Mouse (Mus musculus) liver, embryonic 11.5 days (tissue): ENCODE measurements at regions not wholly inside any gene's neighbourhood (a gene's known extent, or its start where the extent isn't known, plus 50 kb on each side); places are given as distances from the start of the nearest gene placed in this dataset.

ENCODE experiments used
- ATAC-seq: fragments of 200-750 bp; cut with Nextera tagmentation; replicated peaks from 2 replicates; pipeline ENCODE4 v1.8.0; 2017; ENCODE audit warnings: moderate number of reproducible peaks, mild to moderate bottlenecking, moderate TSS enrichment, moderate library complexity; ENCODE audit not compliant: low FRiP score
- DNase-seq: peaks from one replicate; pipeline ENCODE4 v3.0.0-alpha.2; 2017; ENCODE audit warnings: low spot score
- H3K27ac ChIP-seq: fragments of 300-500 bp; sonication (generic); 2 replicates; pipeline ENCODE4 v1.5.1; 2014; ENCODE audit warnings: mild to moderate bottlenecking, low read depth, low read length, control low read depth
- H3K27me3 ChIP-seq: fragments of 300-500 bp; sonication (generic); replicated peaks from 2 replicates; pipeline ENCODE4 v1.6.1; 2014; ENCODE audit warnings: low read length, mixed read lengths; ENCODE audit not compliant: control insufficient read depth, insufficient read depth
- H3K36me3 ChIP-seq: fragments of 300-500 bp; sonication (generic); 2 replicates; pipeline ENCODE4 v1.6.1; 2014; ENCODE audit warnings: mild to moderate bottlenecking, low read length, moderate library complexity, mixed read lengths; ENCODE audit not compliant: control insufficient read depth, insufficient read depth
- H3K4me1 ChIP-seq: fragments of 300-500 bp; sonication (generic); replicated peaks from 2 replicates; pipeline ENCODE4 v1.6.1; 2014; ENCODE audit warnings: low read length, mixed read lengths; ENCODE audit not compliant: control insufficient read depth, insufficient read depth
- H3K4me2 ChIP-seq: fragments of 300-500 bp; sonication (generic); 2 replicates; pipeline ENCODE4 v1.6.1; 2014; ENCODE audit warnings: mild to moderate bottlenecking, control low read depth, moderate library complexity
- H3K4me3 ChIP-seq: fragments of 300-500 bp; sonication (generic); 2 replicates; pipeline ENCODE4 v1.5.1; 2014; ENCODE audit warnings: low read depth, low read length, control low read depth
- H3K9ac ChIP-seq: fragments of 300-500 bp; sonication (generic); 2 replicates; pipeline ENCODE4 v1.6.1; 2014; ENCODE audit warnings: low read depth, low read length, control low read depth
- H3K9me3 ChIP-seq: fragments of 300-500 bp; sonication (generic); 2 replicates; pipeline ENCODE4 v1.6.1; 2016; ENCODE audit warnings: low read length, inconsistent platforms, mixed read lengths; ENCODE audit not compliant: control insufficient read depth
- WGBS: fragments of 180-500 bp; shearing (Covaris S2); extraction: QIAGEN DNeasy Blood & Tissue Kit; methylation state at CpG from one replicate; pipeline ENCODE4 v1.1.7; 2014; 5-methylcytosine and 5-hydroxymethylcytosine counted together

GRCm38 (mm10) chr13:110944061-110944460 is 310.8 kb upstream of the Actbl2 start:
- DNase-seq (no peak), ATAC-seq (no peak)
- Histone ChIP-seq H3K4me1 (no peaks in the 10 kb centered on the region), H3K9me3 (no peaks in the 10 kb centered on the region; the same call in 1 of the 2 replicates), H3K27me3 (no peaks in the 10 kb centered on the region), H3K27ac (no peak overlapping the region), H3K36me3 (no peaks in the 10 kb centered on the region), H3K9ac (no peak overlapping the region), H3K4me3 (no peak overlapping the region), H3K4me2 (no peak overlapping the region)
- 60% methylated on average over 4 of the region's 4 CpGs for WGBS

DNA sequence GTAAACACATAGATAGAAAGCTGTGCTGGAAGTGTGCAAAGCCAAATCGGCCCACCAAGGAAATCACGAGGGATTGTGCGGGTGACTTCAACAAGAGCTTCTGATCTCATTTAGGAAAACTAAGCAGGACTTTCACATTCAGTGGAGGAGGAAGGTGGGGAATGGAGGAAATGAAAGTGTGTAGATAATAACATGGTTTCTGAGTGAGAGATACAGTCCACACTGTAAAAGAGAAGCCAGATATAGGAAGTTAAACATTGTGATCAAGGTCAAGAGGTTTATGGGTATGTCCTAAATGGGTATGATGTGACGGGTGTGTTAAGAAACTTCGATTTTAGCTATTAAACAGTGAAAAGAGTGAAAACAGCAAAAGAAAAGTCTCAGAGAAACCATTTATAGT is 310.1 kb upstream of the Actbl2 start:
- Histone ChIP-seq H3K4me1 (no peaks in the 10 kb centered on the region), H3K27ac (no peak overlapping the region), H3K27me3 (no peaks in the 10 kb centered on the region), H3K9me3 (no peaks in the 10 kb centered on the region; the same call in 1 of the 2 replicates), H3K36me3 (no peaks in the 10 kb centered on the region), H3K9ac (no peak overlapping the region), H3K4me2 (no peak overlapping the region), H3K4me3 (no peak overlapping the region)
- ATAC-seq (no peak), DNase-seq (no peak)
- 78% methylated on average over 5 of the region's 5 CpGs for WGBS

DNA sequence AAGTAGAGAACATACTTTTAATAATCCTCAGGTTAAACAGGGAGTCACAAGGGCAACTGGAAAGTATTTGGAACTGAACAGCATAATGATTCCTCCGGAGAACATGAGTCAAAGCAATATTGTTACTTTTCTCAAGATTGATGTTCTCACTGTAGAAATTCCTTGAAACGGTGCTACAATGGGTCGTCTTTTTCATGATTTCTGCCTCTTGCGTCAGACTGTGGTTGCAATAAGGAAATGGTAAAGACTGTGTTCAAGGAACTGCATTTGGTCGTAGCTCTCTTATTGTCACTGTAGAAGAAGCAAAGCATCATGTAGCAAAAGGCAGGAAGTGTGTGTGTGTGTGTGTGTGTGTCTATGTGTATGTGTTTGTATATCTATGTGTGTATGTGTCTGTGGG is 294.6 kb upstream of the Actbl2 start:
- WGBS: 53% methylated on average over 5 of the region's 5 CpGs

DNA sequence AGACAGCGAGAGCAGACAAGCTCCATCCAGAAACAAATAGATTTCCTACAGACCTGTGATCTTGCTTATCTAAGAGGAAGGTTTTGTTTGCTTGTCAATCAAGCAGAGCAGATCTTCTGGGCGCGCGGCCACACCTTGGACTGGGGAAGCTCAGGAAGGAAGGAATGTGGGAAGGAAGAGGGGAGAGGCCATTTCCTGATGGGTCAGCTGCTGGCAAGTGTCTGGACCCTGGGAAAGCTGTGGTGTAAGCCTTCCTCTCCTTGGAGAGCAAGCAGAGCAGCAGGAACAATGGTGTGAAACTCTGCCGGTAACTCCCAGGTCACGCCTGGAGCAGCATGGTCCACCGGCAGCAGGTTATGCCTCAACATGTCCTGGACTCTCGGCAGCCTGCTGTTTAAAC is 287.7 kb upstream of the Actbl2 start:
- no peak for DNase-seq
- Histone ChIP-seq H3K27ac (no peak overlapping the region), H3K4me1 (peaks cover 8% of the 10 kb centered on the region; the same call in 1 of the 2 replicates), H3K36me3 (no peaks in the 10 kb centered on the region), H3K9me3 (no peaks in the 10 kb centered on the region), H3K4me2 (no peak overlapping the region), H3K27me3 (no peaks in the 10 kb centered on the region), H3K4me3 (no peak overlapping the region), H3K9ac (no peak overlapping the region)
- no peak; the same call in 1 of the 2 replicates for ATAC-seq
- WGBS: 14% methylated on average over 8 of the region's 8 CpGs

More for the DNA sequence above, 294.6 kb upstream of the Actbl2 start:
- no peak for ATAC-seq
- Histone ChIP-seq H3K27ac (no peak overlapping the region), H3K4me2 (no peak overlapping the region), H3K4me3 (no peak overlapping the region), H3K4me1 (no peaks in the 10 kb centered on the region), H3K9me3 (no peaks in the 10 kb centered on the region), H3K9ac (no peak overlapping the region), H3K27me3 (no peaks in the 10 kb centered on the region), H3K36me3 (no peaks in the 10 kb centered on the region)
- no peak for DNase-seq

DNA sequence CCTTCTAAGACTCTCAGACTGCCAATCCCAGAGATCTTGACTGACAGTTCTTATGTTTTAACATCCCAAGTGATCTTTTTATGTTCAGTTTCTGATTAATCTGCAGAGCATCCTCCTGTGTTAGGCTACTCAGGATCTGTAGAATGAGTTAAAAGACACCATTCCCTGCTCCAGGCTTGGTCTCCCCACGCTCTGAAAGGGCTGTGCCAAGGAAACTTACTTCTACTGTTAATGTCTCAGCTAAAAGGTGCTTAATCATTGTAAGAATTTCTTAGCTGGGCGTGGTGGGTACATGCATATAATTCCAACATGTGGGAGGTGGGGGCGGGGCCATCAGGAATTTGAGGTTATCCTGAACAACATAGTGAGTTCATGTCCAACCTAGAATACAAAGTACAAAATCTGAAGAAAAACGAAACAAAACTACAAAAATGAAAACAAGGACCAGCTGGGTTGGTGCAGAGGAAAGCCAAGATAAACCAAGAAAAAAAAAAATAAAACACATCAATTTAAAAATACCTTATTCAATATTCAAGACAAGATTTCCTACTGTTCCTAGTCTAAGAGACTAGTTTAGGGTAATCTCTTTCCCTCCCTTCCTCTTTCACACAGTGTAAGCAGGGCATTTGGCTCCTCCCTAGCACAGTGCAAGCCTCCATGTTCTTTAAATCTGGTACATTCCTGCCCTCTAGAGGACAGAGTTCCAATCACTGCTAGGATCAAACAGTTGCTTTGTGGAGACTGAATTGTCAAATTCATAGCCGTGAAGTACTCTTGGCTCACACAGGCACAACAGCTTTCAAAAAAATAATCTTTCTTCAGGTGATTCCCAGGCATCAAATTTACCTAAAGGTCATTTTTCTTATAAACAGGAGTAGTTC is 286.9 kb upstream of the Actbl2 start:
- Histone ChIP-seq H3K36me3 (no peaks in the 10 kb centered on the region), H3K4me3 (no peak overlapping the region), H3K27ac (no peak overlapping the region), H3K27me3 (no peaks in the 10 kb centered on the region), H3K4me2 (no peak overlapping the region), H3K9me3 (no peaks in the 10 kb centered on the region), H3K9ac (no peak overlapping the region), H3K4me1 (peaks cover 8% of the 10 kb centered on the region; the same call in 1 of the 2 replicates)
- DNase-seq: no peak
- whole genome bisulfite sequencing: 41% methylated on average over 5 of the region's 5 CpGs
- peak; percentile 80 for ATAC-seq

GRCm38 (mm10) chr13:110968507-110968905 is 286.3 kb upstream of the Actbl2 start:
- WGBS: 43% methylated on average over 7 of the region's 7 CpGs
- H3K36me3 ChIP-seq: no peaks in the 10 kb centered on the region
- DNase-seq (no peak), ATAC-seq (no peak)
- peaks cover 8% of the 10 kb centered on the region; the same call in 1 of the 2 replicates for H3K4me1 ChIP-seq
- no peaks in the 10 kb centered on the region for H3K9me3 ChIP-seq
- H3K4me2 ChIP-seq: no peak overlapping the region
- no peaks in the 10 kb centered on the region for H3K27me3 ChIP-seq
- H3K4me3 ChIP-seq: no peak overlapping the region
- no peak overlapping the region for H3K27ac ChIP-seq
- H3K9ac ChIP-seq: no peak overlapping the region

GRCm38 (mm10) chr13:110977379-110977778 is 277.4 kb upstream of the Actbl2 start:
- no peak overlapping the region for H3K9ac ChIP-seq
- 78% methylated on average over 5 of the region's 5 CpGs for WGBS
- no peak for ATAC-seq
- no peaks in the 10 kb centered on the region for H3K36me3 ChIP-seq
- no peaks in the 10 kb centered on the region for H3K4me1 ChIP-seq
- no peak overlapping the region for H3K4me3 ChIP-seq
- DNase-seq: no peak
- H3K27ac ChIP-seq: no peak overlapping the region
- H3K27me3 ChIP-seq: no peaks in the 10 kb centered on the region
- no peaks in the 10 kb centered on the region for H3K9me3 ChIP-seq
- H3K4me2 ChIP-seq: no peak overlapping the region

GRCm38 (mm10) chr13:110978022-110978421 is 276.8 kb upstream of the Actbl2 start:
- Histone ChIP-seq H3K36me3 (no peaks in the 10 kb centered on the region), H3K9me3 (no peaks in the 10 kb centered on the region), H3K27me3 (no peaks in the 10 kb centered on the region), H3K4me2 (no peak overlapping the region), H3K9ac (no peak overlapping the region), H3K27ac (no peak overlapping the region), H3K4me1 (no peaks in the 10 kb centered on the region), H3K4me3 (no peak overlapping the region)
- 79% methylated on average over 3 of the region's 3 CpGs for WGBS
- ATAC-seq (no peak), DNase-seq (no peak)

GRCm38 (mm10) chr13:110990677-110991076 is 264.1 kb upstream of the Actbl2 start:
- Histone ChIP-seq H3K4me3 (no peak overlapping the region), H3K9me3 (no peaks in the 10 kb centered on the region), H3K9ac (no peak overlapping the region), H3K27me3 (no peaks in the 10 kb centered on the region), H3K4me1 (no peaks in the 10 kb centered on the region), H3K4me2 (no peak overlapping the region), H3K27ac (no peak overlapping the region), H3K36me3 (no peaks in the 10 kb centered on the region)
- 89% methylated on average over 2 of the region's 2 CpGs for WGBS
- DNase-seq (no peak), ATAC-seq (no peak)
